Mouse (Mus musculus) G1E-ER4 (cell line): Measurements from ENCODE around the gene Olfr483. TPM values are rescaled to one million over a fixed set of nuclear protein-coding genes. Genes with fewer than 3 reads are reported as not detected.

ENCODE experiments used
- GATA1 ChIP-seq: IDR thresholded peaks from one replicate; pipeline ENCODE4 v1.8.0; 2012; ENCODE audit warnings: low read length, inconsistent platforms
- polyA plus RNA-seq: library from polyadenylated mRNA; stranded (reverse); fragments of >175 nt; gene quantifications from 2 replicates; pipeline ENCODE4 v1.2.3, GENCODE M21; 2012

Gene Olfr483
- not detected in 2 replicates for polyA plus RNA-seq

- no peak for TF ChIP-seq GATA1
Observed at GRCm38 (mm10) chr7:108100549-108100948, at the start of gene Olfr483. TSS of gene Olfr483 (plus strand) at chr7:108100849.

DNA sequence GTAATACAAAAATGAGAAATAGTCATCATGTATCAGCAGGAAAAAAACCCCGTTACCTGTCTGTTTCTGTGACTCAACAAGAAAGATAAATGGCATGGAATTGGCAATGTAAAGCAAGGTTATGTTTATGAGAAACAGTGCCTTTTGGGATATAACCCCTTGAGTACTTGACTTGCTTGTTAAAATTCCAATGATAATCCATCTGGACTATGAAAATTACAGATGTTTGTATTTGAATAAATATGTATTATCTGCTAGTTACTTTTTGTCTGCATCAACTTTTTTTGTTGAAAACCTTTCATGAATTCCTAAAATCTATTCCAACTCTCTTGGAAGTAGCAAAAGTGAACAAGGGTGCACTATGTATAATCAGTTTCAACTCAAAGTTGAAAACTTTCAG lies 33.4 kb upstream of the Olfr483 start, which contains the start of gene Olfr480:
Olfr480 (minus strand) TSS at position 101 of the 400 bp plus-strand sequence.
- no peak for TF ChIP-seq GATA1

DNA sequence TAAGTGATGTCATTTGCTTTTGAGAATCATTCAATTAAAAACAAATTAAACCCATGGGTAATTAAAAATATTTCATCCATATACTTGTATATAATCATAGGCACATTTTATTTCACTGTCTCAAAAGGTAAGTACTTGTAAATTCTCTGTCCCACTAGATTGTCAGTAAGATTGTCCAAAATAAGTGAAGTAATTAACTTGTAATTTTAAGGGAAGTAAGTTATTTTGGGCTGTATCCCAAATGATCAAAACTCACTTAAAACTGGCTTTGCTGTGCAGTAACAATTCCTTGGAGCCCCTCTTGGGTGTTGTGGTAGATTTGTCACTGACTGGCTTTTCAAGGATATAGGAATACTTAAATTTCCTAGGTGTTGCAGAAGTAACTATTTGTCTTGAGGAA lies 21.1 kb upstream of the Olfr483 start, which contains the start of gene Olfr481:
Olfr481 (plus strand) TSS at position 301 of the 400 bp plus-strand sequence.
- TF ChIP-seq GATA1: no peak

DNA sequence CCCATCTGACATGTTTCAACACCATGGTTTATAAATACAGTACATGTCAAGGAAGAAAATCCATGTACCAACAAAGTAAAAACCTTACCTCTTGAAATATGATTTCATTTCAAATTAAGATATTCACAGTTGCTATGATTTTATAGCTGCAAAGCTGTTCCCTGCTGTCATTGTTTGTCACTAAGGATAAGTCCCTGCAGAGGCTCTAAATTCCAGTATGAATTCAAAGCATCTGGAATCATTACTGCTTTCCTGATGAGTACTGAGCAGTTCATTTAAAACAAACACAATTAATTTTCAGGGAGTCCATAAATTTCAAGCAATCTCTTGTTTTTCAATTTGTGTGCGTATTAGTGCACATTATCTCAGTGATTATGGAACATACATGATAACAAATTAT lies 3.2 kb upstream of the Olfr483 start, which contains the start of gene Olfr482:
Olfr482 (minus strand) TSS at position 101 of the 400 bp plus-strand sequence.
- TF ChIP-seq GATA1: no peak

- no peak for TF ChIP-seq GATA1
Observed at GRCm38 (mm10) chr7:108120681-108121080, 20.0 kb downstream of the Olfr483 start.

GRCm38 (mm10) chr7:108121416-108121815 lies 20.8 kb downstream of the Olfr483 start:
- no peak for TF ChIP-seq GATA1

DNA sequence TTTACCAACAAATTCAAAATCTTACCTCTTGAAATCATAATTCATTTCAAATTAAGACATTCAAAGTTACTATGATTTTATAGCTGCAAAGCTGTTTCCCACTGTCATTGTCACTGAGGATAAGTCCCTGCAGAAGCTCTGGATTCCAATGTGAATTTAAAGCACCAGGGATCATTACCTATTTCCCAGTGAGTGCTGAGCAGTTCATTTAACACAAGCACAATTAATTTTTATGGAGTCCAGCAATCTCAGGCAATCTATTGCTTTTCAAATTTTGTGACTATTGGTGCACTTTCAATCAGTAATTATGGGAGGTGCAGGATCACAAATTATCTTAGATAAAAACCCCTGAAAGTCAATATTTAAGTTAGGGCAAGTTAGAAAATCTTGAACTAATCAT lies 26.7 kb downstream of the Olfr483 start, which contains the start of gene Olfr484:
Olfr484 (minus strand) TSS at position 101 of the 400 bp plus-strand sequence.
- no peak for TF ChIP-seq GATA1

Other genes with a start within 250 kb of the Olfr483 start
- not detected in 2 replicates for gene Olfr472, start 202.9 kb upstream of the Olfr483 start, polyA plus RNA-seq
- gene Olfr473, start 170.4 kb upstream of the Olfr483 start, polyA plus RNA-seq: not detected in 2 replicates
- not detected in 2 replicates for gene Olfr474, start 146.2 kb upstream of the Olfr483 start, polyA plus RNA-seq
- not detected in 2 replicates for gene Olfr476, start 136.0 kb upstream of the Olfr483 start, polyA plus RNA-seq
- not detected in 2 replicates for gene Olfr477, start 114.2 kb upstream of the Olfr483 start, polyA plus RNA-seq
- gene Olfr478, start 66.9 kb upstream of the Olfr483 start, polyA plus RNA-seq: not detected in 2 replicates
- gene Olfr479, start 50.2 kb upstream of the Olfr483 start, polyA plus RNA-seq: not detected in 2 replicates
- gene Olfr480, start 33.5 kb upstream of the Olfr483 start, polyA plus RNA-seq: not detected in 2 replicates
- not detected in 2 replicates for gene Olfr481, start 21.0 kb upstream of the Olfr483 start, polyA plus RNA-seq
- gene Olfr482, start 3.3 kb upstream of the Olfr483 start, polyA plus RNA-seq: not detected in 2 replicates
- gene Olfr484, start 26.6 kb downstream of the Olfr483 start, polyA plus RNA-seq: not detected in 2 replicates
- not detected in 2 replicates for gene Olfr485, start 59.0 kb downstream of the Olfr483 start, polyA plus RNA-seq
- gene Olfr486, start 71.9 kb downstream of the Olfr483 start, polyA plus RNA-seq: not detected in 2 replicates
- gene Olfr487, start 113.8 kb downstream of the Olfr483 start, polyA plus RNA-seq: not detected in 2 replicates
- gene Olfr488, start 157.5 kb downstream of the Olfr483 start, polyA plus RNA-seq: not detected in 2 replicates
- not detected in 2 replicates for gene Olfr490, start 188.1 kb downstream of the Olfr483 start, polyA plus RNA-seq
- gene Olfr491, start 212.6 kb downstream of the Olfr483 start, polyA plus RNA-seq: not detected in 2 replicates
- not detected in 2 replicates for gene Olfr492, start 222.8 kb downstream of the Olfr483 start, polyA plus RNA-seq
- gene Olfr493, start 246.1 kb downstream of the Olfr483 start, polyA plus RNA-seq: not detected in 2 replicates